Mouse (Mus musculus) liver, embryonic 16.5 days (tissue): ENCODE measurements around the gene Paqr5. TPM values are rescaled to one million over a fixed set of nuclear protein-coding genes. Genes with fewer than 3 reads are reported as not detected.

Experiments used
- ATAC-seq: fragments of 200-750 bp; cut with Nextera tagmentation; 2 replicates; pipeline ENCODE4 v1.8.0; 2017; ENCODE audit warnings: low read depth, mild to moderate bottlenecking, moderate number of reproducible peaks, moderate library complexity
- H3K27ac ChIP-seq: fragments of 300-500 bp; sonication (generic); 2 replicates; pipeline ENCODE4 v1.5.1; 2014; ENCODE audit warnings: mild to moderate bottlenecking, low read length
- H3K27me3 ChIP-seq: fragments of 300-500 bp; sonication (generic); 2 replicates; pipeline ENCODE4 v1.6.1; 2014; ENCODE audit warnings: low read depth, low read length, mixed read lengths; ENCODE audit not compliant: control insufficient read depth, insufficient read depth
- H3K36me3 ChIP-seq: fragments of 300-500 bp; sonication (generic); 2 replicates; pipeline ENCODE4 v1.6.1; 2014; ENCODE audit warnings: mild to moderate bottlenecking; ENCODE audit not compliant: control insufficient read depth, insufficient read depth
- H3K4me1 ChIP-seq: fragments of 300-500 bp; sonication (generic); 2 replicates; pipeline ENCODE4 v1.6.1; 2014; ENCODE audit warnings: low read depth, low read length, mixed read lengths; ENCODE audit not compliant: control insufficient read depth
- H3K4me2 ChIP-seq: fragments of 300-500 bp; sonication (generic); 2 replicates; pipeline ENCODE4 v1.6.1; 2014; ENCODE audit warnings: low read depth, low read length, mixed read lengths
- H3K4me3 ChIP-seq: fragments of 300-500 bp; sonication (generic); 2 replicates; pipeline ENCODE4 v1.5.1; 2014; ENCODE audit warnings: low read depth, mild to moderate bottlenecking, low read length
- H3K9ac ChIP-seq: fragments of 300-500 bp; sonication (generic); 2 replicates; pipeline ENCODE4 v1.6.1; 2014; ENCODE audit warnings: low read depth, low read length
- H3K9me3 ChIP-seq: fragments of 300-500 bp; sonication (generic); replicated peaks from 2 replicates; pipeline ENCODE4 v1.6.1; 2016; ENCODE audit warnings: low read length; ENCODE audit not compliant: control insufficient read depth
- WGBS: fragments of 180-500 bp; shearing (Covaris S2); extraction: QIAGEN DNeasy Blood & Tissue Kit; methylation state at CpG from one replicate; pipeline ENCODE4 v1.1.7; 2014; ENCODE audit not compliant: insufficient replicate concordance; 5-methylcytosine and 5-hydroxymethylcytosine counted together
- polyA plus RNA-seq: library from polyadenylated mRNA; unstranded; fragments of >200 nt; fragmentation: Nextera tagmentation; extraction: Ambion mirVana; gene quantifications from 2 replicates; pipeline ENCODE4 v1.2.1, GENCODE M21; 2015

Paqr5 gene
- polyA plus RNA-seq, 1 experiment from 2014 or later, result 0.92 TPM

DNA sequence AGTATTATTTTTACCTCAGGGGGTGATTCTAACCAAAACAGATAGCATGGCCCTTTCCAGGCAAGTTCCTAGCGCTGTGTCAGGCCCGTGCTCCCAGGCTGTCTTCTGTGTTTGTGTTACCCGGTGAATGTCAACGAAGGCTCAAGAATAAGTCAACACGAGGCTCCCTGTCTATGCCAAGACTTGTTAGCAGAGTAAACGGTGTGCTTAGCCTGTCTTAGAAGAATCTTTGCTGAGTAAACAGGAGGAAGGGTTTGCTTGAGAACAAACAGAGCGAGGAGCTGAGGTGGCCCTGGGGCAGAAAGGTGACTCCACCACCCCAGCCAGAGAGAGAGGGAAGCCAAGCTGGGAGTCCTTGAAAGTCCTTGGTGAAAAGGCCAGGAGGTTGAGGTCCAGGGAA, 122.5 kb downstream of the Paqr5 start:
- Histone ChIP-seq H3K9me3 (no peaks in the 10 kb centered on the region), H3K9ac (no peak overlapping the region), H3K4me2 (no peak overlapping the region), H3K4me3 (no peak overlapping the region), H3K4me1 (peaks cover 4% of the 10 kb centered on the region), H3K27ac (no peak overlapping the region), H3K27me3 (peaks cover 8% of the 10 kb centered on the region), H3K36me3 (no peaks in the 10 kb centered on the region)
- 52% methylated on average over 7 of the region's 7 CpGs for WGBS
- ATAC-seq, result no peak

Other genes starting within 250 kb of the Paqr5 start
- 825 and 841 TPM in 2 replicates for gene Rplp1, start 112.3 kb downstream of the Paqr5 start, polyA plus RNA-seq
- 63.3 and 64.2 TPM in 2 replicates for gene Kif23, start 80.1 kb downstream of the Paqr5 start, polyA plus RNA-seq
- 5.8 and 6.0 TPM in 2 replicates for gene Glce, start 95.8 kb upstream of the Paqr5 start, polyA plus RNA-seq